Mouse (Mus musculus) T-helper 1 cell (primary cell): ENCODE results near the gene Mrpl34.

Experiments used
- in situ Hi-C: fragments of 300-600 bp; cut with MboI, MseI; formaldehyde crosslinking; loops from one replicate; pipeline ENCODE4 v1.15.1; 2025; ENCODE audit warnings: high pct_unique_total_duplicates

Gene Mrpl34

DNA sequence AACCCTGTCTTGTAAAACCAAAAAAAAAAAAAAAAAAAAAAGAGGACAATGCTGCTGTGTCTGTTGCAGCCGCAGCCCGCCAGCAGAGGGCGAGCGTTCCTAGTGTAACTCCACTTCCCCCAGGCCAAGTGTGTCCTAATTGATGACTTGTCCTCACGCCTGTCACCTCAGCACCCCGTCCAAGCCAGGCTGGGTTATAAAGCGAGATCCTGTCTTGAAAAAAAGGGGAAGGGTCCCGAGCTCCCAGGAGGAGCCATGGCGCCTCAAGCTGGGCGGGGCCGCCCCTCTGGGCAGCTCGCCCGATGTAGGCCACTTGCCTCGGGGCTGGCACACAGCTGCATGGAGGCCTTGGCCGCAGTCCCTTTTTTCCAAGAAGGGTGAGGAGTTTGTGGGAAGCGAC lies 30.3 kb downstream of the Mrpl34 start:
- in situ Hi-C loops: no loop called here

DNA sequence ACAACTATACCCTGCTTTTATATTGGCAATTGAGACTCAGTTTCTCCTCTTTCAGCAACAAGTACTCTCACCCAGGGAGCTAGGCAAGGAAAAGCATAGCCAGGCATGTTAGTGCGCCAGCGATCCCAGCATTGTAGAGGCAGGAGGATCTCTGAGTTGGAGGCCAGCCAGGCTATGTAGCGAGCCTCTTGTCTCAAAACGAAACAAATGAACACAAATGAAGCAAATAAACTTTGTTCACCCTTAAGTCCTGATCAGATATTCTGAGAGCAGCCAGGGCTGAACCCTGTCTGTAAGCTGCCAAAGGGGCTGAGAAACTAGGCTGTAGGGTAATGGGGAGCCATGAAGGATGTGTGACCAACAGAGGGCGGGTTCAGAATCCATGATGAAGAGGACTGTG lies 31.1 kb downstream of the Mrpl34 start:
- in situ Hi-C loops: no loop called here

DNA sequence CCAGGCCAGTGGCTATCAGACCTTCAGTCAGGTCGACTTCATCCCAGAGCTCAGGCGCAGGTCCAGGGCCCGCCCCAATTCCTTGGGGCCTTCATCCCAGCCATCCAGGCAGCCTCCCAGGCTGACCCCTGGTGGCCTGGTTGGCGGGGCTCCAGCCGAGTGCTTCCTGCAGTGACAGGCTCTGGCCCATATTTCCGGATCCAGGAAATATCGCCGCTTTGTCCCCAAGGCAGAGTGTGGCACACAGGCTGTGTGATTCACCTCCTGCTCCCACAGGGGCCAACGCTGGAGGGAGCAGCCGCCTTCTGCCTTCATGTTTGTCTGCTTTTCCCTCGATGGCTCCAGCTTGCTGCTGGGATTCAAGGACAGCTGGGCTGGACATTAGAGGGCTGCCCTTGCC lies 31.7 kb downstream of the Mrpl34 start:
- in situ Hi-C loops: no loop called here

DNA sequence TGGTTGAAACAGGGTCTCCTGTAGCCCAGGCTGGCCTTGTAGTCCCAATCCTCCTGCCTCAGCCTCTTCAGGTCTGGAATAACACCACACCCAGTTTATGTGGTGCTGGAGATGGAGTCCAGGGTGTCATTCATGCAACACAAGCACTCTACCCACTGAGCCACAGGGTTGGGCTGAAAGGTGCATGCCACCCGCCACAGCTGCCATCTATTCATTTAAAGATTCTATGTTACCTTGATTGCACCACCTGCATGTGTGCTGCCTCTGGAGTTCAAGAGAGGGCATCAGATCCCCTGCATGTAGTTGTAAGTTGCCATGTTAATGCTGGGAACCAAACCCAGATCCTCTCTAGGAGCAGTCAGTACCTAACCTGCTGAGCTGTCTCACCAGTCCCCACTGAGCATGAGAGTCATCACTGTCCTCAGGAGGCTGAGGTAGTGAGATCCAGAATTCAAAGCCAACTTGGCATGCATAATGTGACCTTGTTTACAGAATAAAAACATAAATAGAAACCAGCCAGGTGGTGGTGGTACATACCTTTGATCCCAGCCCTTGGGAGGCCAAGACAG lies 32.4 kb downstream of the Mrpl34 start:
- in situ Hi-C loops: no loop called here

DNA sequence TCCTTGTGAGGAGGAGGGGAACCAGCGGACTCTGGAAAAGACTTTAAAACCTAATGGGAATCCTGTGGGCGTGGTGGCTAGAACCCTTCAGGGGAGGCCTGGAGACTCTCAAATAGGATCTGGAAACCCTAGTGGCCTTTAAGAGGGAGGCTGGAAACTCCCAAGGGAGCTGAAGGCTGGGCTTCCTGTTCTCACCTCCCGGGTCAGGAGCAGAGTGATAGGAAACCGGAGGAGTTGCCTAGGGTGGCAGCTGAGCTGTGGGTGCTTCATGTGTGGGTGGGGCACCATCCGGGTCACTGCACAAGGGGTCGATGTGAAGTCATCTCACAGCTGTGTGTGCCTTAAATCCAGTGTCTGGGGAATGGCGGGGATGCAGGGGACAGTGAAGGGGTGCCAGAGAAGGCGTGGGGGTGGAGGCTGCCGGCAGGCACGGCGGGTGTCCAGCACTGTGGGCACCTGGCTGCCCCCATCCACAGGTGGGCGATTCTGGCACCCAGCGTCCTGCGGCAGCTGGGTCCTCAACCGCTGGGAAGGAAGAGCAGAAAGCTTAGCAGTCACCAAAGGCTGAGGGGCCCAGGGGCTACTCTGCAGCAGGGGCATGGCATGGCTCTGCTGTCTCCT lies 33.2 kb downstream of the Mrpl34 start:
- in situ Hi-C loops: no loop called here

DNA sequence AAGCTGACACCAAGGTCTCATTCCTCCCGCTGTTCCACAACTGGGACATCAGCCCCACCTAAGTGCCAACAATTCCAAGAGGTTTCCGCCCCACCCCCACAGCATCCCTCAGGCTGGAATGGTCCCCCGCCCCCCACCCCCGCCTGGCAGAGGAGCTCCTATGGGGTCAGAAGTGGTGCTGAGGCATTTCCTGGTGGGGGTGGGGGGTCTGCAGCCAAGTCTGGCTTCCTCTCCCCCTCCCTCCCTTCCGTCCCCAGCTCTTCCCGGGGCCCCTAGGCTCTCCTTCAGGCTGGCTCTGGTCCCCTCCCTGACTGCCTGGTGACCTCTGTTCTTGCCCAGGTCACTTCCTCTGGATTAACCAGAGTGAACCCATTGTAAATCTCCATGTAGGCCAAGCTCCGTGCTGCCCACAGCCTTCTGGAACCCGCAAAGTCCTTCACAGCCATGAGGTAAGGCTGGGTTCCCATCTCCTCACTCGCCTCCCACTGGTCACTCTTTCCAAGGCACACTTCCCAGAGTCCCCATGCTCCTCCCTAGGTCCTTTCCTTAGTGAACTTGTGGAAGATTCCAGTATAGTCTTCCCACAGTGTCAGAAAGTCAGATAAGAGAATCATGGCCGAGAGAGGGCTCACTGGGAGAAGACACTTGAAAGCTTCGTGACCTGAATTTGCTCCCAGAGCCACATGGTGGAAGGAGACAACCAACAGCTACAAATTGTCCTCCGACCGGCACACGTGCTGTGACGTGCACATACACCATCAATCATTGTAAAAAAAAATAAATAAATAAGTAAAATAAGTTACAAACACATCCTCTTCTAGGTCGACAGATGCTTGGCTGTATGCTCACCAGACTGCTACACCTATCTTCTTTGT lies 34.3 kb downstream of the Mrpl34 start:
- in situ Hi-C loops: no loop called here

DNA sequence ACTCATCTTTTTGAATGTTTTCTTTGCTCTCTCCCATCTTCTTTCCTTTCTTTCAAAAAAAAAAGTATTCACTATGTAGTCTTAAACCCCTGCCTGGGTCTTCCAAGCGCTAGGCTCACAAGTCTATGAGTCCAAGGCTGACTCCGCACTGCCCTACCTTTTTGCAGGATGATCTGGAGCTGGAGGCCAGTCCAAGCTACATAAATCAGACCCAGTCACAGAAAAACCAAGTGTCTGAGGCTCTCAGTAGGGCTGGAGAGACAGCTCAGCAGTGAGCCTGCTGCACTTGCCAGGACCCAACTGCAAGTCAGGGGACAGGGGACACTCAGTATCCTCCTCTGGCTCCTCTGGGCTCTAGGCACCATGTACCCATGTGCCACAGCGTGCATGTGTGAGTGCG lies 39.6 kb downstream of the Mrpl34 start:
- in situ Hi-C loops: no loop called here

DNA sequence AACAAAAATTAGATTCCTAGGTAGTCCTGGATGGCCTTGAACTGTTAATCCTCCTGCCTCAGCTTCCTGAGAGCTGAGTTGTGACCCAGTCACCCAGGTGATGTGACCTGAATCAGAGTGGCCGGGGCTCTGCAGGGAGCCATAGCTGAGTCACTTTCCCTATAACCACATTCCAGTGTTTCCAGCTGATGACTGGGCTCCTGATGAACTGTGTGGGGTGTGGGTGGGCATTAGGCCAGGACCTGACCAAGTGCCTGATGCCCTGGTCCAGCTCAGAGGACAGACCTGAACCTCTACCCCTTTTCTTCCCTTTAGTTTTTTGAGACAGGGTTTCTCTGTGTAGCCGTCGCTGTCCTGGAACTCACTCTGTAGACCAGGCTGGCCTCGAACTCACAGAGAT lies 40.6 kb downstream of the Mrpl34 start:
- in situ Hi-C loops: no loop called here

DNA sequence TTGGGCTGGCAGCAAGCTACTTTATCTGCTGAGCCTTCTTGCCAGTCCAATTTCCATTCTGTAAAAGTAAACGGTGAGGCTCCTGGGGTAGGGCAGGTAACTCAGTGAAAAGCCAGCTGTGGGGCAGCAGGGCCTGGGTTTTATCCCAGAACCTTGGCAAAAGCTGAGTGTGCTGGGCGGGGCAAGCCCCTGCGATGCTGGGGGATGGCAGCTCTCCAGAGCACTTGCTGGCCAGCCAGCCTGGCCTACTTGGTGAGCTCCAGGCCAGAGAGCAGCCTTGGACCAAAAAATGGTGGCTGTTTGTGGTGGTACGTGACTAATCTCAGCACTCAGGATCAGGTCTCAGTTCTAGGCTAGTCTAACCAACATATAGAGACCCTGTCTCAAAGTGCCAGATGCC lies 41.2 kb downstream of the Mrpl34 start:
- in situ Hi-C loops: no loop called here

DNA sequence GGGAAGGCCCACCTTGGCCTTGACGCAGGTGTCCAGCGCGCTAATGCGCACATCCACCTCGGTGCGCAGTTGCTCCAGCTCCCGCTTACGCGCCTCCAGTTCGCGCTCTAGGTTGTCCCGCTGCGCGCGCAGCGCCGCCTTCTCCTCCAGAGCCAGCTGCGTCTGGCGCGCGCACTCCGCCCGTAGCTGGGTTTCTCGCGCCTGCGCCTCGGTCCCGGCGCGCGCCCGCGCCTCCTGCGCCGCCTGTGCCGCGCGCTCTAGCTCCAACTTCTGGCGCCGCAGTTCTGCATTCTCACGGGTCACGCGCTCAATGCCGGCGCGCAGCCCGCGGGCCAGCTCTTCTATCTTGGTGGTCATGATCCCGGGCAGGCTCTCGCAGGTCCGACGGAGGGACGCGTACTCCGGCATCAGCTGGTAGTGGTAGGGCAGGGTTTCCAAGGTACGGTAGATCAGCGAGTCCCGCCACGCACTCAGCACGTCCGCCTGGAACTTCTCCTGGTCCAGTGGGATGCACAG lies 42.9 kb downstream of the Mrpl34 start:
- in situ Hi-C loops: no loop called here

DNA sequence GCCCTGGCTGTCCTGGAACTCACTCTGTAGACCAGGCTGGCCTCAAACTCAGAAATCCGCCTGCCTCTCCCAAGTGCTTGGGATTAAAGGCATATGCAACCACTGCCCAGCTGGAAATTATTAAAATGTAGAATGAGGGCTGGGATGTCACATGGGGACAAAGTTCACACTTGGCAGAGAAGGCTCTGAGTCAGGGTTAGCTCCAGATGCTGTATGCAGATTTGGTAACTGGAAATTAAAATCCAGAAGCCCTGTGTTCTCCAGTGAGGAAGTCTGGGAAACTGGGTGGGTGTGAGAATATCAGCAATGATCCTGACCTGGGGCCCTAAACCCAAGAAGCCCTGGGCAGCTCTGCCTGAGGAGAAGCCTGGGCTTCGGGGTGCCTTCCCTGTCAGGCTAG lies 44.6 kb downstream of the Mrpl34 start:
- in situ Hi-C loops: no loop called here

DNA sequence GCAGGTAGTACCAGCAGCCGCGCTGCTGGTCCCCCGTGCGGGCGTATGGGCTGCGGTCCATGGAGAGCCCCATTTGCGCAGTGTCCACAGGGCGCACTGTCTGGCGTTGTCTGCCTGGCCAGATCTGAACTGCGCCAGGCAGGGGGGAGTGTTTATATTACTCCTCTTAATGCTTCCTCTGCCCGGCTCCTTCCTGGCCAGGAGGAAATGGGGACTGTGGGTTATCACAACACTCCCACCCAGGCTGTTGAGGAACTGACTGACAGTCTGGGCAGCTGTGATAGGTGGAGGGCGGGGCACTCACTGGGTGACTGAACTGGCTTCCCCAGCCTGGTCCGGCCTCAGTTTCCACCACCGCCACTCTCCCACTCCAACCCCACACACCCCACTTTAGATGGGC lies 46.9 kb downstream of the Mrpl34 start, which contains the start of gene Plvap:
Gene Plvap (minus strand): TSS at position 109 of the 400 bp plus-strand sequence.
- in situ Hi-C loops: no loop called here

DNA sequence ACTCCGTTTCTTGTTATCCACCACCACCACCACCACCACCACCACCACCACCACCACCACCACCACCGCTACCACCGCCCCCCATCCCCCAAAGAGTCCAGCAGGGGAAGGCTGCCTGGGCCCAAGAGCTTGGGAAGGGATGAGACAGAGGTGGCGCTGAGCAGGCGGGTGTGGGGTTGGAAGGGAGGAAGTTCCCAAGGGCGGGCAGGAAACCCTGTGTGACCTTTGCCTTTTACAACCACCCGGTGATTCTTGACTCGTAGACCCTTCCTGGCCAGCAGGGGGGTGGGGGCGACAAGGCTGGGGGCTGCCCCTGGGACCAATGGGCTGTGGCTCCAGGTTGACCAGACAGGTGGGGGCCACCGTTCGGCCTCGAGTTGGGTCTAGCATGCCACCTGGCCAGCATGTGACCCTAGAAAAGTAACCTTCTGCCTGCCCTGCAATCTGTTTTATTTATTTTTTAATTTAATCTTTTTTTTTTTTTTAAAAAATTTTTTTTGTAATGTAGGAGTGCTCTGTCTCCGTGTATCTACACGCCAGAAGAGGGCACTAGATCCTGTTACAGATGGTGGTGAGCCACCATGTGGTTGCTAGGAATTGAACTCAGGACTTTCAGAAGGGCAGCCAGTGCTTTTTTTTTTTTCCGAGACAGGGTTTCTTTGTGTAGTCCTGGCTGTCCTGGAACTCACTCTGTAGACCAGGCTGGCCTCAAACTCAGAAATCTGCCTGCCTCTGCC lies 48.4 kb downstream of the Mrpl34 start:
- in situ Hi-C loops: no loop called here

DNA sequence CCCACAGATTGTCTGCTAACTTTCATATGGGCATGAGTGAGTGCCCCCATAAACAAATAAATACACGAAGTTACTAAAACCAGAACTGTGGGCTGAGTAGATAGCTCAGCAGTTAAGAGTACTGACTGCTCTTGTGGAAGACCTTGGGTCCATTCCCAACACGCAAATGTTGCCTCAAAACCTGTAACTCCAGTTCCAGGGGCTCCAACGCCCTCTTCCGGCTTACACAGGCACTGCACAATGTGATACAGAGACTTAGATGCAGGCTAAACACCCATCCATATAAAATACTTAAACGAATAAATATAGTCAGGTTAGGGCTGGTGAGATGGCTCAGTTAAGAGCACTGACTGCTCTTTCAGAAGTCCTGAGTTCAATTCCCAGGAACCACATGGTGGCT lies 50.3 kb downstream of the Mrpl34 start:
- in situ Hi-C loops: no loop called here
